Mouse (Mus musculus): ENCODE measurements around the gene Col17a1.

Gene Col17a1

DNA sequence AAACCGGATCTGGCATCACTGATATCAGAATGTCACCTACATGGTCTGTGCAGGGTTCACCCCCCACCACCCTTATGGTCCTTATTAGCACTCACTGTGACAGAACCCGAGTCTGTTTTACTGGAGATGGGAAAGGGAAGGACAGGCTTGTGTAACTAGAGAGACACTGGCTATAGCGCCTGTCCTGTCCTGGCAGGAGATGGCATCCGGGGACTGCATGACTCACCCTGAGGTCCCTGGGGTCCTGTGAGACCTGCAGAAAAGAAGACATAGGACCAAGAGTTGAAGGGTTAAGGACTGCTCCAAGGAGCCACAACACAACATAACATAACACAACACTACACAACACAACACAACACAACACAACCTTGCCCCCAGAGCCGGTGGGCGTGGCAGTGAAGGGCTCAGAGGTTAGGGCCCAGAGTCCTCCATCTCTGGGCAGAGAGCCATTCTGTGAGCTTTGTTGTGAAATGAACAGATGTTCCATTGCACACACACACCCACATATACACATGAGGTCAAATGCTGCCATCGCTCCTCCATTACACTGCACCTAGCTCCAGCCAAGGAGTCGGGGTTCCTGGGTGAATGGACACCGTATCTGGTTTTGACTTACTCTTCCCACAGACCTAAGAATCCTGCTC is 32.0 kb downstream of the Col17a1 start:
- DNase-seq = no peak

DNA sequence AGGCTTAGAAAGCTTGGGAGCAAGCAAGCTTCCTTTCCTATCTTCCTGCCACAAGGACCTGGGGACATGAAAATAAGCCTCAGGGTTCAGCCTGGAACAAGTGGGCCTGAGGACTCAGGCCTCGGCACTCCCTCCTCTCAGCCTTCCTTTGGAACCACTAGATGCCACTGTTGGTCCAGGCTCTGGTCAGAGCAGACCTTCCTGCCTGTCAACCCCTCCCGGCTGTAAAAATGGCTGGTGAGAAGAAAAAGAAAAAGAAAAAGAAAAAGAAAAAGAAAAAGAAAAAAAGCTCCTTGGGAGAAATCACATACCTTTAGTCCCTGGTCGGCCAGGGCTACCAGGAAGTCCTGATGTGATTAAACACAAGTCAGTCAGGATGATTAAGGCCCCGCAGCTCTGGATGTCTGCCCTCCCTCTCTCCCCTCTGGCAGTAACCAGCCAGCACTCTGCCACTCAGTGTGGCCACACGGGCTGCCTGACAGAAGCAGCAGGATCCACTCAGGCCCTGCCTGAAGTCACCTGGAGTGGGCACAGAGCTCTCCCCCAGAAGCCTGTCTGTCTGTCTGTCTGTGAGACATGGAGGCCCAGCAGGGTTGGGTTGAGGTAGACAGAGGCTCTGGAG is 32.9 kb downstream of the Col17a1 start:
- peak; percentile 56 for DNase-seq

DNA sequence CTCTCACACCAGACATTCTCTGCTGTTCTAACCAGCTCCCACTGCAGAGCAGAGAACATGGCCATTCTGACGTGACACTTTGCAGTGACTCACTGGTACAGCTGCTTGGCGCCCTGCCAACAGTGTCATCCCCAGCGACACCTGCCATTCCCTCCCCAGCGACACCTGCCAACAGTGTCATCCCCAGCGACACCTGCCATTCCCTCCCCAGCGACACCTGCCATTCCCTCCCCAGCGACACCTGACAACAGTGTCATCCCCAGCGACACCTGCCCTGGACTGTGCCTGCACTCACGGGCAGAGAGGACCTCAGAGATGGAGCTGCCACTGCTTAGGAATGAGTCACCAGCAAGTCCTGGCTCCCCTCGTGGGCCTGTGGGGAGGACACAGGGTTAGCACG is 37.0 kb downstream of the Col17a1 start:
- DNase-seq = no peak

DNA sequence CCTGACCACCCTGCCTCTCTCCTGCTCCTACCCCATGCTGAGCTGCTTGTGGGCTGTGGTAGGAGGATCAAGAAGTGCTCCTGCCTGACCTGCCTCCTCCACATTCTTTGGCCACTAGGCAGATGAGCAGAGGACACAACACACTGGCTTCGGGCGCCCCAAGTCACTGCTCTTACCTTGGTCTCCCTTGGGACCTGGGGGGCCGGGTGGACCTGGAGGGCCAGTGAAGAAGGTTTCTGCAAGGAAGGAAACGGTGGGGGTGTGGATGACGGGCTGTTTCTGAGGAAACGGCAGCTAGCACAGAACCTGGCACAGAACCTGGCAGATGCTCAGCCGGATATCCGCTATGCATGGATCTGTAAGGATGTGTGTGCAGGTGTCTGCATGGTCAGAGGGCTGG is 38.7 kb downstream of the Col17a1 start:
- no peak for DNase-seq

DNA sequence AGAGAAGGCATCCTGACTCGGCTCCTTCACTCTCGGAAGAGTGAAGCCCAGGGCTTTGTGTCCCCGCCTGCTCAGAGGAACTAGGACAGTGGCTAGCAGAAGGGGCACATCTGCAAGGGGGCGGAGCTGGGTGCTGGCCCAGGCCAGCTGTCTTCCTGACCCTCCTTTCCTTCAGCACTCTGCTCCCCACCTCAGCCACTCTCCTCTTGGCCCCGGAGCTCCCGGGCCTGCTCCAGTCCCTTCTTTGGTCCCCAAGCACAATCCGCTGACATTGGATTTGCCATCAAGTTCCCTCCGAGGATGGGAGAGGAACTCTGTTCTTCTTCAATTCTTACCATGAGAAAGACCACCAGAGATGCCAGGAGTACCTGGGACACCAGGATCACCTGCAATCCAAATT is 39.6 kb downstream of the Col17a1 start:
- DNase-seq = no peak

DNA sequence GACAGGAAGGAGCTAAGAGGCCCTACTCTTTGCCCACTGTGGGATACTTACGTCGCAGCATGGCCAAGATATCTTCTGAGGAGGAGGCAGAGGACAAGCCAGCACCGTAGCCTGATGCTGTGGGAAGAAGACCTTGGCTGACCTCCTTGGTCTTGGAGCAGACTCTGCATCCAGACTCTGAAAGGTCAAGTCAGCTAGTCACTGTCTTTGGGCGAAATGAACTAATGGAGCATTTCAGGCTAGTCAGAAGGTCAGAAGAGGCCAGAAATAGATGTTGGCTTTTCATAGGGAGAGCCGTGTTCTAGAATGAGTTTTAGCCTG is 40.8 kb downstream of the Col17a1 start:
- no peak for DNase-seq

DNA sequence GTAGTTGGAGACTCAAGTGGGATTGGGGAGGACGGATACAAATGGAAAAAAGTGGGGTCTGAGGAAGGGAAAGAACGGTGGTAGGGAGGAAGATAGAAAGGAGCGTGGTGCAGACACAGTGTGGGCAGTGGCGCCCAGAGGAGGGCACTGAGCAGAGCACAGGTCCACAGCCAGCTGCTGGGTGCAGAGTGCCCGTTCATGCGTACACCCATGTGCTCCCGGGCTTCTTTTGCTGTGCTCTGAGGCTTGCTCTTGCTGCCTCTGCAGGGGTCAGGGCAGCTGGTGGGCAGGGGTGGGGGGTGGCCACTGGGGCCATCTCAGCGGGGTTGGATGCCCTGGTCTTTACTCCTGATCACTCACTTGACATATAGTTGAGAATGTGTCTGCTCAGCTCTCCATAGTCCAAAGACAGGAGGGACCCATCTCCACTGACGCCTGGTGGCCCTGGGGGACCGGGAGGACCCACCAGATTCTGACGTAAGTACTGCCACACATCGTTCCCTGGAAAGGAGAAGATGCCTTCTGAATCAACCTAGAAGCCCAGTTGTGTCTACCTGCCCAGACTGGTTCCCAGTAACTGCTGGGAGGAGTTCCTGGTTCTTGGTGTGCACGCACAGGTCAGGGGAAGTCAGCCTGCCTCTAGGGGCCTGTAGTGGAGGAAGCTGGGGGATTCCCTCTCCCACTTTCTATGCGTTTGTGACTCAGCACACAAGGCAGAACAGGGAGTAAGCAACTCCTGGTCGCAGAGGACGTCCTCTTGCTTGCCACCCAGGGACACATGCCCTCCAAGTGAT is 41.3 kb downstream of the Col17a1 start:
- DNase-seq = no peak

DNA sequence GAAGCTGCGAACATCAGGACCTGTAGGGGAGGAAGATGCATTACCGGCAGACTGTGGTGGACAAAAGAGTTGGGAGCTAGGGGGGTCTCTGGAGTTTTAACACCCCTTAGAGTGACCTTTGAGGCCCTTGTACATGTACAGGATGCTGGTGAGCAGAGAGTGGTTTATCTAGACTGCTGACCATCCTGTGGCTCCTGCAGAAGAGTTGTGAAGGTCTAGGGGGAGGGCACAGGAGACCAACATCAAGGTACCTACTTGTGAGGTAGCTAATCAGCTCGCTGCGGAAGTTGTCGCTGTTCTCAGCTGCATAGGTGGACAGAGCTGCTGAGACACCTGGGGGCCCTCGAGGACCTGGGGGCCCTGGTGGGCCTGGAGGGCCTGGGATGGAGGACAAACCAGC is 42.8 kb downstream of the Col17a1 start:
- no peak for DNase-seq

DNA sequence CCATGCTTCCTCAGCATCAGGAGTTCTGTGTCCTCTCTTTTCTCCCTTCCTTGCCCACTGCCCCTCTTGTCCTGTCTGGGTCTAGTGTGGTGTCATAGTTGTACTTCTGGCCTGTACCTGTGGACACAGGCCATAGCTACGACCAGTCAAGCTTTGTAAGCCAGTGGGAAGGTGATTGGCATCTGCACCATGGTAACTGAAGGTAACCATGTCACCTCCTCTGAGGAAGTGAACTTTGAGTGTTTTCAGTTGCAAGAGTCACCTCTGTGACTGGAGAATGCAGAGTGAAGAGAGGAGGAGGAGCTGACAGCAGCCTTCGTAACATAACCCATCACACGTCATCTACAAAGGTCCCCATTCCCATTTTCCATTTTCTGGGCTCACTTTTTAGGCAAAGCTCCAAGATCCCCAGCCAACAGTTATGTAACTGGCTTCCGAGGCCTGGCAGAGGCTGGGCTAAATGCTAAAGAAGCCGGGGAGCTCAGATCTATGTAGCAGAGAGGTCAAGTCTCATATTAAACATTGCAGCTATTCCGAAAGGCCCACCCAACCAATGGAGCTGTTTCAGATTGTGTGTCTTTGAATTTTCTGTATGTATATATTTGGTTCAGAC is 45.3 kb downstream of the Col17a1 start:
- DNase-seq = peak in 1 of 2 experiments; percentile 23

DNA sequence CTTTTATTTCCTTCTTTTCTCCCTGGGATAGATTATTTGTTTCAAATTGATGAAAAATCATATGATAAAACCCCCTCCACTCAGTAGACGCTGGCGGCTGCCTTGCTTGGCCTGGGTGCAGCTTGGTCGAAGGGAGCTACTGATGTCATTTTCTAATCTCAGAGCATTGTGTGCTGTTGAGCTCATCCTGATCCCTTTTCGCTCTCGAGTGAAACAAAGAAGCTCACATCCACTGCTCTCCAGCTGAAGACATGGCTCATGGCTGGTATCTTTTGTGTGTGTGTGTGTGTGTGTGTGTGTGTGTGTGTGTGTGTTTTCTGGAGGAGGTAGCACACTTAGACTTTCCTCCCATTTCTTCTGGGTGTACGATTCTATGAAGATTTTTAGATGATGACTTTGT is 46.3 kb downstream of the Col17a1 start:
- no peak for DNase-seq

DNA sequence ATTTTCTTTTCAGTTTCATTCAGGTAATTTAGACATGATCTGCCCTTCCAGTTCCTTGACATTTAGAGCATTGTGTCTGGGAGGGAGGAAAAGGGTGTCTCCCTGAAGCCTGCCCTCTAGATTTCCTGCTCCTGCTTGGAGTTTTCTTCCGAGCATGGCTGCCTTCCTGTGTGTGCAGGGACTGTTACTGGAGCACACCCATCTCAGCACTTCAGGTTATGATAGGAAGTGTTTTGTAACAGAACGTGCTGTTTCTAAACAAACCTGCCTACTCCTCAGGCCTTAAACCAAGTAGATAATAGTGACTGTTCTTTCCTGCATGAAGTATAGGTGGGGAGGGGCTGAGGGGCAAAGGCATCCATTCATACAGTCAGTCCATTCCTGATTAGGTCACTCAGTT is 48.0 kb downstream of the Col17a1 start:
- no peak for DNase-seq

DNA sequence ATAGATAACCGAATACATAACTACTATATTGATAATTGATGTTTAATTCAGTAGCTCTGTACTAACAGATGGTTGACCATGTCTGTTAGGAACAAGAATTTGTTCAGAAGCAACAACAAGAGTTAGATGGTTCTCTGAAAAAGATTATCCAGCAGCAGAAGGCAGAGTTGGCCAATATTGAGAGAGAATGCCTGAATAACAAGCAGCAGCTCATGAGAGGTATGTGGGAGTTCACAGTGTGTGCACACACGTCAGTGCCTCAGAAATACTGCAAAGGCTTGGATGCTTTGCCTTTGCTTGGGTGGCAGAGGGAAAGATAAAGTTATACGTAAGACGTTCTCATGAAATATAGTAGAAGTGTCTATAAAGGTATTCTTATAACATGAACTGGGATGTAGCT is 56.5 kb downstream of the Col17a1 start:
- no peak for DNase-seq

DNA sequence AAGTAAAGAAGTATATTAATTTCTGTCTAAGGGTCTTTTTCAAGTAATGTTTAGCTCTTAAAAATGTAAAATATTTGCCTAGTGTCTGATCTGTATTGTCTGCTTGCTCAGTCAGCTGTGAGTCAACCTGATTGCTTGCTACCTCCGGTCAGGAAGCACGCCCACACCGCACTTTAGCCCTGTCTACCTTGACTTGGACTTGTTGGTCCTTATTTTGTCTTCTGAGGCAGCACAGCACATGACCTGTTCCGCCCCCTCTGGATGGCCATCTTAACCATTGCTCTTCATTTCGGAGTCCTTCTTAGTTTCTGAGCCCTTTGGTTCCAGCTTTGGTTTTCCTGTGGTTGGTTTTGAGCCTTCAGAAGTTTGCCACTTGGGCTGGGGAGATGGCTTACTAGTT is 60.1 kb downstream of the Col17a1 start:
- DNase-seq = no peak

DNA sequence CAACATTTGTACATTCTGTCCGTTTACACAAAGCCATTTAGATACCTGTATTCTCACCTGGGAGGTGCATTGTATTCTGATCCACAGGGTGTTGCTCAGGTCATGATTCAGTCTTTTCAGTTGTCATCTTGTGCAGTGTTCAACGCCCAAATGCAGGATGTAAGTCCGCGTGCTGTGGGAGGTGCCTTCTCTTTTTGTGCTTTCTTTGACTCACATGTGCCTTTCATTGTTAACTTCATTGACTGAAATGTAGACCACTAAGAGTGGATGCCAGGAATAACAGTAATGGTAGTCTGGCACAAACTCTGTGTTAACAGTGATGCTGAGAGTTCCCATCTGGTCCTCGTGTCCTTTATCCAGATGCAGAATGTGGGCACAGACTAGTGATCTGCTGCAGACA is 61.5 kb downstream of the Col17a1 start:
- DNase-seq = no peak

DNA sequence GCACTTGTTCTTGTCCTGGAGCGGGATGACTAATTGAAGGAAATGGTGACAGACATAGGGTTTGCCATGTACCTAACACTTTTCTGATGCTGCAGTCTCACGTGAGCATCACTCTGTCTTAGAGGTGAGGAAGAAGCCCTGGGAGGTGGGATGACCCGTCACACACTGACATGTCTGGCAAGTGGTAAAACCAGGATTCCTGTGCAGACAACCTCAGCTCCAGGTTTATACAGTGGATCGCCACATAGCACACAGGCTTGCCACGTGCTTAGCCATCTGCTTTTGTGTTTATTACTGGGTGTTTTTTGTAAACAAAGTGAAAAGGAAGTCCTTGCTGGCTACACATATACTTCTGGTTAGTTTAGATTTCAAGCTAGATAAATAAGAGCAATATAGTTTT is 62.8 kb downstream of the Col17a1 start:
- DNase-seq = no peak

DNA sequence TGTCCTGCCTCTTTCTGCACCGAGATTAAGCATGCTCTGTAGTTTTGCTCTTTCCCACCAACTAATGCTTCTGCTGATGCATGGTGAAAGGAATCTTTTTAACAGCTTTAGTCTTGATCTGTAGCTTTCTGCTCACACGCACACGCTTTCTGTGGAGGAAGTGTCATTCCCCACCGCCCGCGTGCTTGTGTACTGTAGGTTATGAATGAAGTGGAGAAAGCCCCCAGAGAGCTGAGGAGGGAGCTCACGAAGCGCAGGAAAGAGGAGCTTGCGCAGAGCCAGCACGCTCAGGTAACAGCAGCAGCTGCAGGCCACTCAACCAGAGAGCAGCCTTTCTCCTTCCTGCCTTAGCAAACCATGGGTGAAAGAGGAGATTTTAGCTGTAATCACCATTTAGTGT is 64.4 kb downstream of the Col17a1 start:
- no peak for DNase-seq

DNA sequence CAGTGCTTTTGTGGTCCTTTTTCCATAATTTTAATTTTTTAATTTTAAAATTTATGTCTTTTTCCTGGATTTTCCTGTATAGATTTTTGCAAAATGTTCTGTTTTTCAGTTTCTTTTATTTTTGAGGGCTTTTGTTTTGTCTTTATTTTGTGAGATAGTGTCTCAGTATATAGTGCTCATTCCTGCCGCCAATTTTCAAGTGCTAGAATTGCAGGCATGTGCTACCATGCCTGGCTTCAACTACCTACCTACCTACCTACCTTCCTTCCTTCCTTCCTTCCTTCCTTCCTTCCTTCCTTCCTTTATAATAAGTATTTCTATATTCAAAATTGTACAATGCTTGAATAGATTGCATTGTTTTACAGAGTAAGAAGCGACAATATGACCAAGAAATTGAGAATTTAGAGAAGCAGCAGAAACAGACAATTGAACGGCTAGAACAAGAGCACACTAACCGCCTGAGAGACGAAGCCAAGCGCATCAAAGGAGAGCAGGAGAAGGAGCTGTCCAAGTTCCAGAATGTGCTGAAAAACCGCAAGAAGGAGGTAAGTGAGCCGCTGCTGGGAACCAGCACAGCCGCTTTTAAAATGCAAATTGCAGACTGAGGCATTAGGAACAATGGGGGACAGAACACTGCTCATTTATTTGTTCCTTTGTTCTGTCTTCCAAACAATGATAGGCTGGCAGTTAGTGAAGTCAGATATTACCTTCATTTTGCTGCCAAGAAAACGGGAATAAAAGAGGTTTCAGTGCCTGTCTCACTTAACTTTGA is 66.8 kb downstream of the Col17a1 start:
- DNase-seq = no peak

DNA sequence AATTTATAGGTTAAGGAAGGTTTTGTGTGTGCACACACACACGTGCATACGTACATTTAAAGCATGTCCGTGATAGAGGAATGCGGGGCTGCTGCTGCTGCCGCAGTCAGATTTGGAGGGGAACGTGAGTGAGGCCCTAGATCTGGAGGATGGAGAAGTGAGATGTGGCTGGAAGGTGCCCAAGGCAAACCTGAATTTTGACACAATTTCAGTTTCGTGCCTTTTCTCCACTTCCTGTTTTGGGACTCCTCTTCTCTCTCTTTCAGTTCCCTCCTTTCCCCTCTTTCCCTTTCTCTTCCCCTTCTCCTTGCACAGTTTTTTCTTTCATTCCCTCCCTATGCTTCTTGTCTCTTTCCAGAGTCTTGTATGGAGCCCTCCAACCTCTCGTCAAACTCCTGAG is 70.4 kb downstream of the Col17a1 start:
- no peak for DNase-seq

DNA sequence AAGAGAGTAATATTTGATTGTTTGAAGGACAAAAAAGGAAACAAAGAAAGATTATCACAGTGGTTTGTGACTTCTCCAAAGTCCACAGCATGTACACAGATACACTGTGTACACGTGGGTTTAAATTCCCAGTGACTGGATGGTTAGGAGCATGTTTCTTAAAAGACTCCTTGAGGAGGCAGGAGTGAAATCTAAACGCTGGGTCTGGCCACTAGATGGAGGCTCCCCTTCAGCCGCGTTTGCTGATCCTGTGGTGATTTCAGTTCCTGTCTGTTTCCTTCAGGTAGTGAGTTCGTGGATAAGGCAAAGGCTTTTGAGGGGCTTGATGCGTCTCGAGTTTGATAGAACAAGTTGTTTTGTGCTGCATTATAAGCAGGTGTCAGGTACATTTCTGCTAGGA is 78.5 kb downstream of the Col17a1 start:
- DNase-seq = no peak

DNA sequence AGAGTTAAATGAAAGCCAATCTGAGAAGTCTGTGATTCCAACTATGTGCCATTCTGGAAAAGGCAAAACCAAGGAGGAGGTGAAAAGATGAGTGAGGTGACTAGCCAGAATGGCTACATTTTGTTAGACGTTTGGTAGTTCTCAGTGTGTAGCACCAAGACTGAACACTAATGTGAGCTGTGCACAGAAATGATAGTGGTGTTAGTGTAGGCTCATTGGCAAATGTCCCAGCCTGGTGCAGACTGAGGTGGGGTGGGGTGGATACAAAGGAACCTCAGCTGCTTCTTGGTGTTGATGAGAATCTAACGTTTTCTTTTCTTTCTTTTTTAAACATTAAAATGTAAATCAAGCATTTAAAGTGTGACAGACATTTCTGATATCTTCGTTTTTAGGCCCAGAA is 83.4 kb downstream of the Col17a1 start:
- DNase-seq = no peak

All from cerebellum, postnatal 36 days (tissue).